Mouse (Mus musculus): Measurements from ENCODE around the gene Aspscr1. TPM values are rescaled to one million over a fixed set of nuclear protein-coding genes. Genes with fewer than 3 reads are reported as not detected.
"Not testable (repeated sequence)": the region's sequence is repeated elsewhere in the genome, so short reads cannot be mapped to it uniquely, and the experiment has no call there.

Aspscr1 gene
- total RNA-seq, 2 experiments from 2014 or later: 63.1 to 70.2 TPM

- no peak for ATAC-seq (ENCODE audit: poor library complexity, severe bottlenecking)
Measured at GRCm38 (mm10) chr11:120641255-120641654, 31.5 kb upstream of the Aspscr1 start.

GRCm38 (mm10) chr11:120641869-120642268 is 30.9 kb upstream of the Aspscr1 start:
- peak; percentile 36 for ATAC-seq (ENCODE audit: poor library complexity, severe bottlenecking)

- ATAC-seq (ENCODE audit: poor library complexity, severe bottlenecking): peak; percentile 30
Measured at GRCm38 (mm10) chr11:120642939-120643600, 29.7 kb upstream of the Aspscr1 start.

GRCm38 (mm10) chr11:120643601-120643987 is 29.2 kb upstream of the Aspscr1 start, which contains the start of gene Pycr1:
Pycr1 (minus strand) TSS chr11:120643769.
- peak; percentile 96 for ATAC-seq (ENCODE audit: poor library complexity, severe bottlenecking)

GRCm38 (mm10) chr11:120647047-120647830 is 25.5 kb upstream of the Aspscr1 start:
- ATAC-seq (ENCODE audit: poor library complexity, severe bottlenecking): no peak

GRCm38 (mm10) chr11:120648001-120648476 is 24.7 kb upstream of the Aspscr1 start, which contains the start of gene Myadml2:
Myadml2 (minus strand) TSS chr11:120648158.
- no peak for ATAC-seq (ENCODE audit: poor library complexity, severe bottlenecking)

GRCm38 (mm10) chr11:120651872-120652271 is 20.9 kb upstream of the Aspscr1 start:
- no peak for ATAC-seq (ENCODE audit: poor library complexity, severe bottlenecking)

GRCm38 (mm10) chr11:120654741-120655140 is 18.0 kb upstream of the Aspscr1 start:
- ATAC-seq (ENCODE audit: poor library complexity, severe bottlenecking): no peak

GRCm38 (mm10) chr11:120657301-120657700 is 15.5 kb upstream of the Aspscr1 start:
- ATAC-seq (ENCODE audit: poor library complexity, severe bottlenecking): no peak

GRCm38 (mm10) chr11:120658876-120659410 is 13.8 kb upstream of the Aspscr1 start:
- ATAC-seq (ENCODE audit: poor library complexity, severe bottlenecking): peak; percentile 80

- ATAC-seq (ENCODE audit: poor library complexity, severe bottlenecking): 0 out of 2 replicates have a peak, but pooled peaks have one; percentile 22
Measured at GRCm38 (mm10) chr11:120659509-120660300, 13.1 kb upstream of the Aspscr1 start.

- peak; percentile 20; the same call in 1 of the 2 replicates for ATAC-seq (ENCODE audit: poor library complexity, severe bottlenecking)
Measured at GRCm38 (mm10) chr11:120660301-120661075, 12.3 kb upstream of the Aspscr1 start.

GRCm38 (mm10) chr11:120661076-120661460 is 11.7 kb upstream of the Aspscr1 start, which contains the start of gene Notum:
Notum (minus strand) TSS chr11:120661175.
- ATAC-seq (ENCODE audit: poor library complexity, severe bottlenecking): no peak

- ATAC-seq (ENCODE audit: poor library complexity, severe bottlenecking): no peak
Measured at GRCm38 (mm10) chr11:120662759-120663158, 10.0 kb upstream of the Aspscr1 start.

GRCm38 (mm10) chr11:120663714-120664113 is 9.1 kb upstream of the Aspscr1 start:
- ATAC-seq (ENCODE audit: poor library complexity, severe bottlenecking): no peak

- no peak for ATAC-seq (ENCODE audit: poor library complexity, severe bottlenecking)
Measured at GRCm38 (mm10) chr11:120665406-120665805, 7.4 kb upstream of the Aspscr1 start.

GRCm38 (mm10) chr11:120666617-120667016 is 6.2 kb upstream of the Aspscr1 start:
- ATAC-seq (ENCODE audit: poor library complexity, severe bottlenecking): no peak

GRCm38 (mm10) chr11:120673594-120674122 is 885 bp downstream of the Aspscr1 start:
- ATAC-seq (ENCODE audit: poor library complexity, severe bottlenecking): no peak; the same call in 1 of the 2 replicates

- ATAC-seq (ENCODE audit: poor library complexity, severe bottlenecking): not testable (repeated sequence)
Measured at GRCm38 (mm10) chr11:120675875-120676274, 3.1 kb downstream of the Aspscr1 start.
